Mouse (Mus musculus) B cell, adult 2 months (primary cell): ENCODE results near the gene Zfp991.
"Not testable (repeated sequence)": the region's sequence is repeated elsewhere in the genome, so short reads cannot be mapped to it uniquely, and the experiment has no call there.

Source experiments
- DNase-seq, 2 experiments: peaks; one replicate each; pipeline ENCODE4 v3.0.0; 2022

Zfp991 gene

DNA sequence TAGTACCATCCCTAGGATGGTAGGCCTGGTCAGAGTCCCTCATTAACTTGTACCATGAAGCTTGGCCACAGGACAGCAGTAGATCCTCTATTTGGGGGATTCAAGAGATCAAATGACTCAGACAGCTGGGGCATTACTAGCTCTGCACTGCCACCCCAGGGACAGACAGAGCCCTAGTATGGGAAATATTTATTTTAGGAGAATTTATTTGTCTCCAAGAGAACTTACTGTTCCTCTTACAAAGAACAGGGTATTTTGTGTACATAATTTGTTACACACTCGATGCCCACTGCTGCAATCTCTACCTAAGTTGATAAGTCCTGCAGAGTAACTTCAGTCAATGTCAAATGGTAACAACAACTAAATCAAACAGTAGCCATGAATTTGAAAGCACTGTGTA is 55.0 kb downstream of the Zfp991 start:
- DNase-seq = not testable (repeated sequence)

DNA sequence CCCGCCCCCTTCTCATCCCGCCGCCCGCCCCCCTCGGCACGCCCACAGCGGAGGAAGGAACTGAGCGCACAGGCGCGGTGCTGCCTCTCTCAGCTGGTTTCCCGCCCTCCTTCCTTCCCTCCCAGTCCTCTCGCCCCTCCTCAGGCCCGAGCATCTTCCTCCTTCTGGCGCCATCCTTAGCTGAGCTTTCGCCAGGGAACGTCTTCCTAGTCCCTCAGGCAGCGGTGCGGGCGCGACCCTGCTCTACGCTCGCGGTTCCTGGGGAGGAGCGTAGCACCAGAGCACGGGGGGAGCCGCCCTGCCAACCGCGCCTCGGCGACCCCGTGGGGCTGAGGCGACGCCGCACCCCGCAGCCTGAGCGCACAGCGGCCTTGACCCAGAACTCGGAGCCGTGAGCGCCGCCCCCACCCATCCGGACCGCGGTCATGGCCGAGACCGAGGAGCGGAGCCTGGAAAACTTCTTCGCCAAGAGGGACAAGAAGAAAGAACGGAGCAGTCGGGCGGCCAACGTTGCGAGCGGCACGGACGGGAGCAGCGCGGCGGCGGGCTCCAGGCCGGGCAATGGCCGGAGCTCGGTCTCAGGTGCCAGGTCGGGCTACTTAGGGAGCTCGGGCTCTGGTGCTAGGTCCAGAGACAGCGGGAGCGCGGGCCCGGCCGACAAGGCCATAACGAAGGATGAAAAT is 55.6 kb downstream of the Zfp991 start:
- DNase-seq = not testable (repeated sequence)

DNA sequence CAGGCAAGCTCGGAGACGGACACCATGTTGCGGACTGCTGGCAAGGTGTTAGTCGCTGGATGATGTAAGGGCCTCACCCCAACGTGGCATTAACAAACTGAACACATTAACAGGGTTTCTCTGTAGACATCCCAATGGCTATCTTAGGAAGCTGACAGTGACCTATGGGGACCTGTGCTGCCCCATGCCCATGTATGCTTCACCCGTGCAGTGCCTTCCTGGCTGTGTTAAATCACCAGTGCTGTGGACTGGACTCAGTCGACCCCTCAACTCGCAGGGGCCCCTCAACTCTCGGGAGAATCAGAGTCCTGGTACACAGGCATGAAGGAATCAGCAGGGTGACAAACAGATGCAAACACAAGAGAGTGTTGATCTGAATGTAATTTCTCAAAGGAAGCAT is 63.3 kb downstream of the Zfp991 start:
- DNase-seq = not testable (repeated sequence)

DNA sequence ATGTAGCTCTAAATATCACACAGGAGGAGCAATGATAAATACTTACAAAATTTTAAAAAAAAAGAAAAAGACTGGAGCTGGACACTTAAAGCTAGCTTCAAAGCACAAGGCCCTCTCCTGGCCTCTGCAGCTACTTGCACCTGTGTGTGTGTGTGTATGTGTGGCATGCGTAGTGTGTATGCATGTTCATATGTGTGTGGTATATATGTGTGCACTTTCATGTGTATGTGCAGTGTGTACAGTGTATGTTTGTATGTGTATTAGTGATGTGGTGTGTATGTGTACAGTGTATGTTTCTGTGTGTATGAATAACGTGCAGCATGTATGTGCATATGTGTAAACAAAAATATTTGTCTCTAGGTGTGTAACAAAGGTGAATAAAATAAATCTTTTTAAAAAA is 65.4 kb downstream of the Zfp991 start:
- DNase-seq = not testable (repeated sequence)

DNA sequence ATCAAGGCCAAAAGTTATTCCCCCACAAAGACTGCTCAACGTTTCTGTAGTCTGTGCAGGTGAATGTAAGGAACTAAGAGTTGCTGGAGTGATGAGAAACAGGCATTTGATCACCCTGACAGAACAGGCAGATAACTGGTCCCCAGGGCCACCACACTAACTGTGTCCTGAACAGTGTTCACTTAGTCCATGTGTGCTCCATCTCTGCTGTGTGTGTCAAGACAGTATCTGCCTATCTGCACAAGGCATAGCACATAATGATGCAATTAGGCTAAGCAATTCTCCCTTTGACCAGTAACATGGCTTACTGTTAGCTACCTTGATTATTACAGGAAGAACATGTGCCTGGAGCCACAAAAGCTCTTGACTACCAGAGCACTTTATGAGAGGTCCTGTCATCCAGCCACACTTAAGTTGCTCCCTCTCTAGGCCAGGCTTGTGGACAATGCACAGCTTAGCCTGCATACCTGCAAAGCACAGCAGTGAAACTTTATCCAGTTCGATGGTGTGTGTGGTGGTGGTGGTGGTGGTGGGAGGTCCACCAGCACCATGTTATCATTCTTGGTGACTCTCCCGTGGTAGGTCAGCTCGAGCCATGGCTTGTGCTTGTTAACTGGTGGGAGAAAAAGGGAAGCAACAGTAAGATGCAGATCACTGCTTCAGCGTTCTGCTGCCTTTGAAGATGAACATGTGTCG is 67.4 kb downstream of the Zfp991 start:
- DNase-seq = not testable (repeated sequence)

DNA sequence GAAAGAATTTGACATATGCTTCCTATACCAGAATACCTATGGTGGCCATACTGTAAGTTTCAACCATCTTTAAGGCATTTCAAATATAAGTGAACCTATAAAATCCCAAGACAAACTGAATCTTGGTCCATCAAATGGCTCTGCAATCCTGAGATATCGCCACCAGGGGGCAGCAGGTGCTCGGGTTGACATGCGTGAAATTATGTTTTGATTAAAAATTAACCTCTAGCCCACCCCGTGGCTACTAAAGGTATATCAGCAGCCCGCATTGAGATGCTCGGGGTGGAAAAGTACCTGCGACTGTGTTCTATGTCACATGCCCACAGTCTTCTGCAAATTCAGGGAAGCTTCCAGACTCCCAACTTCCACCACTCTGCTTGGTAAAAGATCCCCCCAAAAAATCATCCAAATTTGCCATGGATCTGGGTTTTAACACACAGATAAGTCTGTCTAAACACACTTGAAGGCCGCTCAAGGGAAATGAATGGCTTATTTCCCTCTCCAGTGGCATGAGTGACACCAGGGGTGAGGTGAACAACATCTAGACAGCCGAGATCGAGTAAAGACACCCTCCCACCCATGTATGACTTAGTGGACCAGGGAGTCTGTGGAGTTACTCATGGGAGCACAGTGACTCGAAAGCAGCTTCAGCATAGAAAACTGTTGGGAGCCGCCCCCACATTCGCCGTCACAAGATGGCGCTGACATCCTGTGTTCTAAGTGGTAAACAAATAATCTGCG is 70.3 kb downstream of the Zfp991 start:
- DNase-seq = not testable (repeated sequence)

DNA sequence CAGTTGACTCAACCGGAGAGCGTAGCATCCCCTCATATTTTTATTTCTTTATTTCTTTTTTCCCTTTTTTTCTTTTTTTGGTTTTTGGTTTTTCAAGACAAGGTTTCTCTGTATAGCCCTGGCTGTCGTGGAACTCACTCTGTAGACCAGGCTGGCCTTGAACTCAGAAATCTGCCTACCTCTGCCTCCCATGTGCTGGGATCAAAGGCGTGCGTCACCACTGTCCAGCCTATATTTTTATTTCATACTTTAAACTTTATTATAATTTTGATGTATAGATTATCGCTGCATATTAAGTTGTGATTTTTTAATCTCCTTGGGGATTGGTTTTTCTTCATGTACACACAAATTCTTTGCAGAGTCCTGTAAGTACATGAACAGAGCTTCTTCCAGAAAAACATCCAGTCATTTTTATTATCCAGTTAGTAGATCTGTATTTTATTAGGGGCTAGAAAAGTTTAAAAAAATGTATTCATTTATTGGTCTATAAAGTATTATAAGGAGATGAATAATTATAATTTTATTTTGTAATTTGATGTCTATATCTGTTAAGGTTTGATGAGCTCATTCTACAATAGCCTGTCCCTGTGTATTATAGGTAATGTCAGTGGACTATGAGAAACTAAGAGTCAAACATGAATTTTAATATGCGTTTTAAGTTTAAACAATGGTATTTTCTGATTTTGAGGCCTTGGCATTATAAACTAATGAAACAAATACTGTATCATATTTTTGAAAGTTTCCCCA is 80.5 kb downstream of the Zfp991 start:
- DNase-seq = not testable (repeated sequence)

DNA sequence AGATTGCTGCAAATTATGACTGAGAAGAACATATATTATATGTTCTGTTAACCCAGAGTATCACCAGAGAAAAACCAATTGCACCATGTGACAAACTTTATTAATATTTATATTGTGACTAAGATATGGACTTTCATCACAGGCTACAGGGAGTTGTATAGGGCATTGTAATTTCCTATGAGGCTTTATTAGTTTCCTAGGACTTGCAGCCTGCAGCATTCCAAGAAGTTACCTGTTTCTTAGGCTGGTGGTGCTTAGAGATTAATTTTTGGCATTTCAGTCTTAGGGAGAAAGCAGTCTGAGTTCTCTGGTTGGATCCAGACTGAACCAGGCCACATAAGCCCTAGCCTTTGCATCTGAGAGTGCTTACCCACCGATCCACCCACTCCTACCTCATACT is 82.4 kb downstream of the Zfp991 start:
- DNase-seq = not testable (repeated sequence)

DNA sequence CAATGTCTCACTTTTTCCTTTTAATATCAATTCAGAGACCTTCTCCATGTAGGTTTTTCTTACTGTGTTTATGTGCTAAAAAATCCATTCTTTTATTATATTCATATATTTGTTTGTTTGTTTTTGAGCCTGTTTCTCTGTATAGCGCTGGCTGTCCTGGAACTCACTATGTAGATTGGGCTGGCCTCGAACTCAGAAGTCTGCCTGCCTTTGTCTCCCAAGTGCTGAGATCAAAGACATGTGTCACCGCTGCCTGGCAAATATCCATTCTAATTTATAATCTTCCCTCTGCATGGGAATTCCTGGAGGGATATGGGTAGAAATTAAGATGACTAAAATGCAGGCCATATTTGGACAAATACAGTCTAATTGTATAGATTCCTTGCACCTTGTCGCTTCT is 85.8 kb downstream of the Zfp991 start:
- not testable (repeated sequence) for DNase-seq

DNA sequence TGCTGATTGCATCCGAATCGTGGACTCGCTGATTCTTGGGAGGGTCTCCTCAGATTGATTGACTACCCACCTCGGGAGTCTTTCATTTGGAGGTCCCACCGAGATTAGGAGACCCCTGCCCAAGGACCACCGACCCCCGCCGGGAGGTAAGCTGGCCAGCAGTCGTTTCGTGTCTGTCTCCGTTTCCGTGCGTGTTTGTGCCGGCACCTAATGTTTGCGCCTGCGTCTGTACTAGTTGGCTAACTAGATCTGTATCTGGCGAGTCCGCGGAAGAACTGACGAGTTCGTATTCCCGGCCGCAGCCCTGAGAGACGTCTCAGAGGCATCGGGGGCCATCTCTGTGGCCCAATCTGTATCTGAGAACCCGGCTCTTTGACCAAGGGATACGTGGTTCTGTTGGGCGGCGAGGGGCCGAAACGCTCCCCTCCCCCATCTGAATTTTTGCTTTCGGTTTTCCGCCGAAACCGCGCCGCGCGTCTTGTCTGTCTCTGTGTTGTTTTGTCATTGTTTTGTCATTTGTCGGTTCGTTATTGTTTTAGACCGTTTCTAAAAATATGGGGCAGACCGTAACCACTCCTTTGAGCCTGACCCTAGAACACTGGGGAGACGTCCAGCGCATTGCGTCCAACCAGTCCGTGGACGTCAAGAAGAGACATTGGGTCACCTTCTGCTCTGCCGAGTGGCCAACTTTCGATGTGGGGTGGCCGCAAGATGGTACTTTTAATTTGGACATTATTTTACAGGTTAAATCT is 87.7 kb downstream of the Zfp991 start:
- peak; percentile 38 to 42 for DNase-seq

DNA sequence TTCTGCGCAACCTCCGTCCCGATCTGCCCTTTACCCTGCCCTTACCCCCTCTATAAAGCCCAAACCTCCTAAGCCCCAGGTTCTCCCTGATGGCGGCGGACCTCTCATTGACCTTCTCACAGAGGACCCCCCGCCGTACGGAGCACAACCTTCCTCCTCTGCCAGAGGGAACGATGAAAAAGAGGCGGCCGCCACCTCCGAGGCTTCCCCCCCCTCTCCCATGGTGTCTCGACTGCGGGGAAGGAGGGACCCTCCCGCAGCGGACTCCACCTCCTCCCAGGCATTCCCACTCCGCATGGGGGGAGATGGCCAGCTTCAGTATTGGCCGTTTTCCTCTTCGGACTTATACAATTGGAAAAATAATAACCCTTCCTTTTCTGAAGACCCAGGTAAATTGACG is 88.4 kb downstream of the Zfp991 start:
- DNase-seq = not testable (repeated sequence)

DNA sequence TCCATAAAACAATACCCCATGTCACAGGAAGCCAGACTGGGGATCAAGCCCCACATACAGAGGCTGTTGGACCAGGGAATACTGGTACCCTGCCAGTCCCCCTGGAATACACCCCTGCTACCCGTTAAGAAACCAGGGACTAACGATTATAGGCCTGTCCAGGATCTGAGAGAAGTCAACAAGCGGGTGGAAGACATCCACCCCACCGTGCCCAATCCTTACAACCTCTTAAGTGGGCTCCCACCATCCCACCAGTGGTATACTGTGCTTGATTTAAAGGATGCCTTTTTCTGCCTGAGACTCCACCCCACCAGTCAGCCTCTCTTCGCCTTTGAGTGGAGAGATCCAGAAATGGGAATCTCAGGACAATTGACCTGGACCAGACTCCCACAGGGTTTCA is 90.2 kb downstream of the Zfp991 start:
- DNase-seq = peak; percentile 20 to 29

DNA sequence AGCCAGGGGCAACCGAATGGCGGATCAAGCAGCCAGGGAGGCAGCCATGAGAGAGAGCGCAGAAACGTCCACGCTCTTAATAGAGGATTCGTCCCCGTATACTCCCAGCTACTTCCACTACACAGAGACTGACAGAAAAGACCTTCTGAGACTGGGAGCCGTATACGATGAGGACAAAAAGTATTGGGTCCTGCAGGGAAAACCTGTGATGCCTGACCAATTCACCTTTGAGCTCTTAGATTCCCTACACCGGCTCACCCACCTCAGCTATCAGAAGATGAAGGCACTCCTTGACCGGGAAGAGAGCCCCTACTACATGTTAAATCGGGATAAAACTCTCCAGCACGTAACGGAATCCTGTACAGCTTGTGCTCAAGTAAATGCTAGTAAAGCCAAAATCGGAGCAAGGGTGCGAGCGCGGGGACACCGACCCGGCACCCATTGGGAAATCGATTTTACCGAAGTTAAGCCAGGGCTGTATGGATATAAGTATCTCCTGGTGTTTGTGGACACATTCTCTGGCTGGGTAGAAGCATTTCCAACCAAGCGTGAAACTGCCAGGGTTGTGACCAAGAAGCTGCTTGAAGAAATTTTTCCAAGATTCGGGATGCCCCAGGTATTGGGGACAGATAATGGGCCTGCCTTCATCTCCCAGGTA is 92.1 kb downstream of the Zfp991 start:
- DNase-seq = peak in 1 of 2 experiments; percentile 21

DNA sequence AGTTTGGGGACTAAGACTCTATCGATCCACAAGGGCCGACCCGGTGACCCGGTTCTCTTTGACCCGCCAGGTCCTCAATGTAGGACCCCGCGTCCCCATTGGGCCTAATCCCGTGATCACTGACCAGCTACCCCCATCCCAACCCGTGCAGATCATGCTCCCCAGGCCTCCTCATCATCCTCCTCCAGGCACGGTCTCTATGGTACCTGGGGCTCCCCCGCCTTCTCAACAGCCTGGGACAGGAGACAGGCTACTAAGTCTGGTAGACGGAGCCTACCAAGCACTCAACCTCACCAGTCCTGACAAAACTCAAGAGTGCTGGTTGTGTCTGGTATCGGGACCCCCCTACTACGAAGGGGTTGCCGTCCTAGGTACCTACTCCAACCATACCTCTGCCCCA is 93.8 kb downstream of the Zfp991 start:
- not testable (repeated sequence) for DNase-seq

DNA sequence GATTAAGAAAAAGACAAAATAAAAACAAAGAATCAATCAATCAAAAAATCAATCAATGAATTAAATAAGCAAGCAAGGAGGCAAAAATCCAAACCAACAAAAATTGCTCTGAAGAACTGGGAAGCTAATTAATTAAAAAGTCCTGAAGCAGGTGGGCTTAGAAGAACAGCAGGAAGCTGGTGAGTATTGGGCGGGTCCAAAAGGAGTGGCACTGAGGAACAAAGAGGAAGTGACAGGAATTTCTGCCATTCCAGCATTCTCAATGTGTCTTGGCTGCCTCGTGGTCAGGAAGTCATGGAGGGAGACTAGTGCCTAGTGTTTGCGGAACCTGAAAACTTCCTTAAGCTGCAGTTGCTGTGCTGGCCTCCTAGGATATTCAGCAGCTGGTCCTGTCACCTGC is 98.2 kb downstream of the Zfp991 start:
- not testable (repeated sequence) for DNase-seq
